Mouse (Mus musculus) embryonic facial prominence, embryonic 12.5 days (tissue): ENCODE data around the gene Tcte2. TPM values are rescaled to one million over a fixed set of nuclear protein-coding genes. Genes with fewer than 3 reads are reported as not detected.

Experiments
- ATAC-seq: fragments of 200-750 bp; cut with Nextera tagmentation; 2 replicates; pipeline ENCODE4 v1.8.0; 2017; ENCODE audit not compliant: insufficient number of reproducible peaks, insufficient read depth, low FRiP score, low TSS enrichment
- H3K27ac ChIP-seq: fragments of 300-500 bp; sonication (generic); 2 replicates; pipeline ENCODE4 v1.5.1; 2016; ENCODE audit warnings: mild to moderate bottlenecking
- H3K27me3 ChIP-seq: fragments of 300-500 bp; sonication (generic); 2 replicates; pipeline ENCODE4 v1.6.1; 2016; ENCODE audit warnings: mild to moderate bottlenecking, moderate library complexity
- H3K36me3 ChIP-seq: fragments of 300-500 bp; sonication (generic); 2 replicates; pipeline ENCODE4 v1.6.1; 2016; ENCODE audit warnings: mild to moderate bottlenecking
- H3K4me1 ChIP-seq: fragments of 300-500 bp; sonication (generic); 2 replicates; pipeline ENCODE4 v1.6.1; 2016
- H3K4me2 ChIP-seq: fragments of 300-500 bp; sonication (generic); replicated peaks from 2 replicates; pipeline ENCODE4 v1.6.1; 2016; ENCODE audit warnings: mild to moderate bottlenecking, moderate library complexity
- H3K4me3 ChIP-seq: fragments of 300-500 bp; sonication (generic); 2 replicates; pipeline ENCODE4 v1.5.1; 2016; ENCODE audit warnings: mild to moderate bottlenecking
- H3K9ac ChIP-seq: fragments of 300-500 bp; sonication (generic); 2 replicates; pipeline ENCODE4 v1.6.1; 2016; ENCODE audit warnings: mild to moderate bottlenecking, moderate library complexity
- H3K9me3 ChIP-seq: fragments of 300-500 bp; sonication (generic); 2 replicates; pipeline ENCODE4 v1.6.1; 2016; ENCODE audit warnings: mild to moderate bottlenecking, moderate library complexity
- WGBS: fragments of 180-500 bp; shearing (Covaris S2); methylation state at CpG from one replicate; pipeline ENCODE4 v1.1.7; 2016; 5-methylcytosine and 5-hydroxymethylcytosine counted together
- polyA plus RNA-seq: library from polyadenylated mRNA; unstranded; fragments of >200 nt; fragmentation: Nextera tagmentation; extraction: Ambion mirVana; gene quantifications from 2 replicates; pipeline ENCODE4 v1.2.1, GENCODE M21; 2016

The Tcte2 gene
- polyA plus RNA-seq, 1 experiment from 2014 or later: 7.1 TPM

DNA sequence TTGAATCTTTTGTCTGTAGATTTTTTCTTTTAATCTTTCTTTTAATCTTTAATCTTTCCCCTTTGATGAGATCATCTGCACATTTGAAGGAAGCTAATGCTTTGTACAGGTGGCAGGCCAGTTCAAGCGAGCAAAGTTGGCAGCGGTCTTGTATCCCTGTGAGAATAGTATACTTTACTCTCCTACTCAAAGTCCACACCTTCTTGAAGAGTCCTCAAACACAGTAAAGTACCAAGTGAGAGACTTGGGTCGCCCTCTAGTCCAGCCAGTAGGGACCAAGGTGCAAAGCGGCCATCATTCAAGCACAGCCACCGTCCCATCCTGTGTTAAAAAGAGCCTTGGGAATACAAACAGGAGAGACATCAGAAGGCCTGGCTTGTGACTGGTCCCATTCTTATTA lies 26.6 kb downstream of the Tcte2 start:
- Histone ChIP-seq H3K27me3 (no peaks in the 10 kb centered on the region), H3K9me3 (no peaks in the 10 kb centered on the region), H3K9ac (no peak overlapping the region), H3K36me3 (no peaks in the 10 kb centered on the region), H3K4me1 (peaks cover 3% of the 10 kb centered on the region; the same call in 1 of the 2 replicates), H3K27ac (no peak overlapping the region), H3K4me2 (no peak overlapping the region), H3K4me3 (no peak overlapping the region)
- 87% methylated on average over 5 of the region's 5 CpGs for WGBS
- no peak for ATAC-seq

- 92% methylated on average over 5 of the region's 5 CpGs for WGBS
- H3K27me3 ChIP-seq: no peaks in the 10 kb centered on the region
- ATAC-seq: no peak
- H3K4me3 ChIP-seq: no peak overlapping the region
- H3K4me2 ChIP-seq: no peak overlapping the region
- no peaks in the 10 kb centered on the region for H3K9me3 ChIP-seq
- no peak overlapping the region for H3K27ac ChIP-seq
- H3K9ac ChIP-seq: no peak overlapping the region
- peaks cover 3% of the 10 kb centered on the region; the same call in 1 of the 2 replicates for H3K4me1 ChIP-seq
- H3K36me3 ChIP-seq: no peaks in the 10 kb centered on the region
Observed at GRCm38 (mm10) chr17:13733971-13734370, 27.7 kb downstream of the Tcte2 start.

DNA sequence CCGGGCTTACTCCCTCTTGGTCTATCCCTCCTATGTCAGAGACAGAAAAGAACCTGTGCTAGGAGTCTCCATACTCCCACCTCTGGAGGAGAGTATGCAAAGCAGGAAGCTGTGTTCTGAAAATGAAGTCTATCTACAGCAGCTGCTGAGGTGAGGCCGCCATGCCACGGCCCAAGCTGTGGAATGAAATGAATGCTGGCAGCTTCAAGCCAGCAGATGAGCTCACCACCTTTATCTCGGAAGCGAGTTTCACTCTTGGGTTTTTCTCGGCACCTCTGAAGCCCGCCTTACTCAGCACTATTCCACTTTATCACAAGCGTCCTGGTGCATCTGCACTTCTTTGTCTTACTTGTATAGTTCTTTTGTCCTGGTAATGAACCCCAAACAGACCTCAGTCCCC lies 28.9 kb downstream of the Tcte2 start:
- WGBS: 59% methylated on average over 8 of the region's 8 CpGs
- no peak for ATAC-seq

GRCm38 (mm10) chr17:13731727-13732112 lies 29.9 kb downstream of the Tcte2 start:
- no peaks in the 10 kb centered on the region for H3K9me3 ChIP-seq
- H3K9ac ChIP-seq: no peak overlapping the region
- H3K27me3 ChIP-seq: no peaks in the 10 kb centered on the region
- ATAC-seq: no peak
- H3K4me3 ChIP-seq: no peak overlapping the region
- no peak overlapping the region for H3K27ac ChIP-seq
- H3K4me2 ChIP-seq: no peak overlapping the region
- 49% methylated on average over 4 of the region's 4 CpGs for WGBS
- H3K36me3 ChIP-seq: no peaks in the 10 kb centered on the region
- no peaks in the 10 kb centered on the region for H3K4me1 ChIP-seq

More for the DNA sequence above, 28.9 kb downstream of the Tcte2 start:
- Histone ChIP-seq H3K4me3 (no peak overlapping the region), H3K4me1 (no peaks in the 10 kb centered on the region), H3K27ac (no peak overlapping the region), H3K4me2 (no peak overlapping the region), H3K36me3 (no peaks in the 10 kb centered on the region), H3K9ac (no peak overlapping the region), H3K27me3 (no peaks in the 10 kb centered on the region), H3K9me3 (no peaks in the 10 kb centered on the region)

DNA sequence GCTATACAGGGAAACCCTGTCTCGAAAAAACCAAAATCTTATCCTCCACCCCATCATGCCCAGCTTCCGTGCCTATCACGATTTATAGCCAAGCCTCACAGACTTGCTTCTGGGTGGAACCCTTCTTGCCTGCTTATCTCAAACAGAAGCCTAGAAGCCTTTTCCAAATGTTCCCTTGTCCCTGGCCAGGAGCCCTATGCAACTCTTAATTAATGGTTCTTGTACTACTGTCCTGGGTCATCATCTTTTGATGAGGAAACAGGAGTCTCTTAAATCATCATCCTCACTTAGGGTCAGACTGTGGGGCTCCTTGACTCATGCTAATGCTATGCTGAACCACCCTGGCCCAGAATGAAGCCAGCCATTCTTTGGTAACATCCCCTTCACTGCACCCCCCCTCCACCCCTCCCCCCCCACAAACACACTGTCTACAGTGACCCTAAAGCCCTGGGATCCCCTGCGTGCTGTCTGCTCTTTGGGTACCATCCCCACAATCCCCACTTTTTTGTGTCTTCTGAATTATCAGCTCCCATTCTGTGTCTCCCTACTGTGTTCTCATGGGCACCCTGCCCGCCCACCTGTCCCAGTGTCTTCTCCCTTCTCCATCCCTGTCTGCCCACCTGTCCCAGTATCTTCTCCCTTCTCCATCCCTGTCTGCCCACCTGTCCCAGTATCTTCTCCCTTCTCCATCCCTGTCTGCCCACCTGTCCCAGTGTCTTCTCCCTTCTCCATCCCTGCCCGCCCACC lies 30.5 kb downstream of the Tcte2 start:
- no peak overlapping the region for H3K4me3 ChIP-seq
- no peak overlapping the region for H3K4me2 ChIP-seq
- no peak overlapping the region for H3K9ac ChIP-seq
- no peaks in the 10 kb centered on the region for H3K9me3 ChIP-seq
- no peaks in the 10 kb centered on the region for H3K27me3 ChIP-seq
- no peak overlapping the region for H3K27ac ChIP-seq
- ATAC-seq: no peak
- no peaks in the 10 kb centered on the region for H3K4me1 ChIP-seq
- no peaks in the 10 kb centered on the region for H3K36me3 ChIP-seq
- WGBS: 89% methylated on average over 6 of the region's 6 CpGs

DNA sequence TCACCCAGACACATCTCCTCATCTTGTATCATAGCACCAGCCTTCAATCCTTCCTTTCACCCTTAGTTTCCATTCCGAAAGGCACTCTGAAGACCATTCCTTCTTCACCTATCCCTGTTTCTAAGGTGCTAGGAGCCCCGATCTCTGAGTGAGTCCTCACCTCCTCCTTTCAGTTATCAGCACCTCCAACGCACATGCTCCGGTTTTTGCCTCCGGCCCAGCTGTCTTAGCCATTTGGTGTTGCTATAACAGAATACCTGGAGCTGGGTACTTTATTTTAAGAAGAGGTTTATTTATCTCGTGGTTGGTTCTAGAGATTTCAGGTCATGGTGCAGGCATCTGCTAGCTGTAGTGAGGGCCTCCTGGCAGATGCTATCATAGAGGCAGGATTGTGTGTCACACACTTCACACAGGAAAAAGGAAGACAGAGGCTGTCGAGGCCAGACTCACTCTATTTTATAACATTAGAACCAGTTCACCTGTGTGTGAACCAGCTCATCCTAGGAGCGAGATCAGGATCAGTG lies 34.7 kb downstream of the Tcte2 start:
- ATAC-seq: no peak
- Histone ChIP-seq H3K27me3 (no peaks in the 10 kb centered on the region), H3K4me3 (no peak overlapping the region), H3K9ac (no peak overlapping the region), H3K36me3 (no peaks in the 10 kb centered on the region), H3K9me3 (no peaks in the 10 kb centered on the region), H3K27ac (no peak overlapping the region), H3K4me2 (no peak overlapping the region), H3K4me1 (no peaks in the 10 kb centered on the region; the same call in 1 of the 2 replicates)
- 88% methylated on average over 8 of the region's 8 CpGs for WGBS

DNA sequence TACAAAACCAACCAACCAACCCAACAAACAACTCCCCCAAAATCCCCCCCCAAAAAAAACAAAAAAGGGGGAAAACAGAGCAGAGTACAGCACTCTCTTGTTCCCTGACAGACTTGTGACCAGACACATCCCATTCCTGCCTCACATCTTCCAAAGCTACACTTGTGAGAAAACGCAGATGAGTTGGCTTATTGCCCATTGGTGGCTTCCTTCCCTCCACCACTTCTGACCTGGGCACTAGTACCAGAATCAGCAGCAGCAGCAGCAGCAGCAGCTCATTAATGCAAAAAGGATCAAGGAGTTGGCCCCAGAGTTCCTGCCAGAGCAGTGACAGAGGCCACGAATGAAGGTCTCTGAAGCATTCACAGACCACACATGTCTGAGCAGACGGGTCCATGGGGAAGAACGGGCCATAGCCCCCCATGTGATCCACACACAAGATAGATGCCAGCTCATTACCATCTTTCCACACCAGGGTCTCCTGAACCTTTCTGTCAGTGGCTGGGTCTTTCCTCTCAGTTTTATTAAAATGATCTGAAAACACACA lies 36.5 kb downstream of the Tcte2 start:
- no peak overlapping the region for H3K4me2 ChIP-seq
- WGBS: 51% methylated on average over 4 of the region's 4 CpGs
- no peaks in the 10 kb centered on the region for H3K27me3 ChIP-seq
- no peak overlapping the region for H3K9ac ChIP-seq
- H3K27ac ChIP-seq: no peak overlapping the region
- H3K4me1 ChIP-seq: no peaks in the 10 kb centered on the region; the same call in 1 of the 2 replicates
- no peak for ATAC-seq
- no peaks in the 10 kb centered on the region for H3K36me3 ChIP-seq
- H3K4me3 ChIP-seq: no peak overlapping the region
- no peaks in the 10 kb centered on the region for H3K9me3 ChIP-seq

DNA sequence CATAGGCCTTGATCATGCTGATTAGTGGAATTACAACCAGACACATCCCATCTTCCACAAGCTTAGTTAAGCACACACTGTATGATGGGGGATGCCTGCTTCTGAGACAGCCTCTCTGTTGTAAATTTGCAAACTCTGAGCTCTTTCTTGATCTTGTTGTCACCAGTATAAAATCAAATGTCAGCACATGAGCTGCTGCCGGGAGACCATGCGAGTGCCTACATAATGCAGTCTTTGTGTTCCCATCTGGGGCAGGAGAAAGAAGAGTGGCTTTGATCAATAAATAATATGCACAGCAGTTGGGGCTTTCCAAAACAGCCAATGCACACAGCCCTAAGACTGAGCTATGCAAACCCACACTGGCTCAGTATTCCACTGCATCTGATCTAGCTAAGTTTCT lies 39.2 kb downstream of the Tcte2 start:
- Histone ChIP-seq H3K9ac (no peak overlapping the region), H3K36me3 (no peaks in the 10 kb centered on the region), H3K4me3 (no peak overlapping the region), H3K4me1 (no peaks in the 10 kb centered on the region; the same call in 1 of the 2 replicates), H3K27me3 (no peaks in the 10 kb centered on the region), H3K9me3 (no peaks in the 10 kb centered on the region), H3K27ac (no peak overlapping the region), H3K4me2 (no peak overlapping the region)
- WGBS: 25% methylated on average over 2 of the region's 2 CpGs
- ATAC-seq: no peak

GRCm38 (mm10) chr17:13721372-13721771 lies 40.3 kb downstream of the Tcte2 start:
- H3K36me3 ChIP-seq: no peaks in the 10 kb centered on the region
- ATAC-seq: no peak
- H3K27ac ChIP-seq: no peak overlapping the region
- H3K9ac ChIP-seq: no peak overlapping the region
- H3K4me3 ChIP-seq: no peak overlapping the region
- H3K27me3 ChIP-seq: no peaks in the 10 kb centered on the region
- H3K9me3 ChIP-seq: no peaks in the 10 kb centered on the region
- H3K4me1 ChIP-seq: no peaks in the 10 kb centered on the region; the same call in 1 of the 2 replicates
- WGBS: 79% methylated on average over 2 of the region's 2 CpGs
- H3K4me2 ChIP-seq: no peak overlapping the region

DNA sequence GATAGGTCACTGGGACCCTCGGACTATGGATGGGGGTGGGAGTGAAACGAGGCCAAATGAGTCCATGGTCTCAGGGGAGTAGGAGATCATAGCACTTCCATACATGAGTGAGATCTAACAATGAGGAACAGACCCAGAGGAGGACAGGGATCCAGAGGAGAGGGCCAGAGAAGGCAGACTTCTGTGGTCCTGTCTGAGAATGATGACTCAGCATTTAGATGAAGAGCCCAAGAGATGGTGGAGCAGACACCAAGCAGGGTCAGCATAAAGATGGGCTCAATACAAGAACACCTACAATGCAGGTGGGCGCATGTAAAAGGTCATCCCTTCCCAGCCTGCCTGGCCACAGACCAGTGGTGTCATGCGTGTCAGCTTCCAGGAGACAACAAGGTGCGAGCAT lies 41.4 kb downstream of the Tcte2 start:
- 87% methylated on average over 5 of the region's 5 CpGs for WGBS
- H3K4me3 ChIP-seq: no peak overlapping the region
- no peak for ATAC-seq

DNA sequence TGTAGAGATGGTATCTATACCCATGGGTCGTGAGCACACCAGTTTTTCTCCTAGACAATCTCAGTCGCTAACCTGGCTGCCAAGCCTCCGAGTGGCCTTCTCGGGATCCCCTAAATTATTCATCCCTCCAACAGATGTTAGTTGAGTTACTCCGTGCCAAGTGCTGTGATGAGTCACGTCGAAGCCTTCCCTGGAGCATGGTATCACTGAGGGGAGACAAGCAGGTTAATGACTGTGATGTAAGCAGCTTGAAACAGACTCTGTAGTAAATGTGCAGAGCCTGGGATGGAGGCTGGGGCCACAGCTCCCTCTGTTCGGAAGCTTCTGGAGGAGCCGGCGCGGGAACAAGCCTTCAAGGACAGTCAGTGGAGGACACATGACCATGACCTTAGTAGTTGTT lies 44.2 kb downstream of the Tcte2 start:
- ATAC-seq: no peak
- 92% methylated on average over 11 of the region's 11 CpGs for WGBS

More for the DNA sequence above, 41.4 kb downstream of the Tcte2 start:
- no peaks in the 10 kb centered on the region; the same call in 1 of the 2 replicates for H3K4me1 ChIP-seq
- H3K27me3 ChIP-seq: no peaks in the 10 kb centered on the region
- H3K9me3 ChIP-seq: no peaks in the 10 kb centered on the region
- no peaks in the 10 kb centered on the region for H3K36me3 ChIP-seq
- no peak overlapping the region for H3K4me2 ChIP-seq
- H3K9ac ChIP-seq: no peak overlapping the region
- no peak overlapping the region for H3K27ac ChIP-seq

DNA sequence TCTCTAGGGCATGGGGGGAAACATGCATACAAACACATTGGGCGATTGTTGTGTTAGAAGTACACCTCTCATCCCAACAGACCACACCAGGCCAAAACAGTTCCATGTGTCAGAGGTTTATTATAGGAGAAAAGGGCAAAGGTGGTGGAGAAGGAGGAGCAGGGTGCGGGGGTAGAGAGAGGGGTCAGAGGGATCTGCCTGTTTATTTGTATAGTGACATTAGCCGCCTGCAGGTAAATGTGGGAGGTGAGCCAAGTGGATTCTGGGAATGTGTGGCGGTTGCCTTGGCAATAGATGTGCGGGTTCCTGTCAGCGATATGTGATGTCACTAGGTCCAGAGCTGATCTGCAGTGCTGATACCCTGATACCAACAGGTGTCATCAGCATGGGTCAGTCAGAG lies 45.3 kb downstream of the Tcte2 start:
- 78% methylated on average over 6 of the region's 6 CpGs for WGBS
- Histone ChIP-seq H3K9me3 (no peaks in the 10 kb centered on the region), H3K4me3 (no peak overlapping the region), H3K27me3 (no peaks in the 10 kb centered on the region), H3K4me2 (no peak overlapping the region), H3K4me1 (no peaks in the 10 kb centered on the region), H3K9ac (no peak overlapping the region), H3K36me3 (no peaks in the 10 kb centered on the region), H3K27ac (no peak overlapping the region)
- ATAC-seq: no peak

More for the DNA sequence above, 44.2 kb downstream of the Tcte2 start:
- H3K4me1 ChIP-seq: no peaks in the 10 kb centered on the region; the same call in 1 of the 2 replicates
- H3K36me3 ChIP-seq: no peaks in the 10 kb centered on the region
- no peaks in the 10 kb centered on the region for H3K27me3 ChIP-seq
- no peak overlapping the region for H3K27ac ChIP-seq
- H3K9ac ChIP-seq: no peak overlapping the region
- no peak overlapping the region for H3K4me3 ChIP-seq
- H3K9me3 ChIP-seq: no peaks in the 10 kb centered on the region
- H3K4me2 ChIP-seq: no peak overlapping the region
